Mouse (Mus musculus): ENCODE results near the gene Grhl1. TPM values are rescaled to one million over a fixed set of nuclear protein-coding genes. Genes with fewer than 3 reads are reported as not detected.

Grhl1 gene
- polyA plus RNA-seq, 1 experiment from 2014 or later: 0.86 TPM

DNA sequence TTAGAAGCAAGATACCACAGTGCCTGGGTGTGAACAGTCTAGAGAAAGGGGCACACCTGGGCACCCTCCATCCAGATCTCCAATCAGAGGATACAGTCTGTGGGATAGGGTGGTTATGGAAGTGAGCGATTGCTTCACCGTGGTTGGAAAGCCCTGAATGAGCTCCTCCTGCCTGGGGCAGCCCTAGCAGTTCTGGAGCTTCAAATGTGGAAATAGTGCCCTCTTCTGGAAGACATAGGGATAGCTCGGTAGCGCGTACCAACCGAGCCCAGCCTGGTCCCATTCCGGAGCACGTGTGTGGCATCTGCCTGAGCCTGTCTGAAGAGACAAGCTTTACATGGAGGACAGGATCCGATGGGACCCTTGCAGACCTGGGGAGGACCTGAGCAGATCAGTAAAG, 28.7 kb downstream of the Grhl1 start:
- 8% methylated on average over 9 of the region's 9 CpGs for WGBS
- H3K4me2 ChIP-seq (ENCODE audit: low read depth, low read length): no peak overlapping the region
- no peak overlapping the region for H3K27ac ChIP-seq (ENCODE audit: low read length)

DNA sequence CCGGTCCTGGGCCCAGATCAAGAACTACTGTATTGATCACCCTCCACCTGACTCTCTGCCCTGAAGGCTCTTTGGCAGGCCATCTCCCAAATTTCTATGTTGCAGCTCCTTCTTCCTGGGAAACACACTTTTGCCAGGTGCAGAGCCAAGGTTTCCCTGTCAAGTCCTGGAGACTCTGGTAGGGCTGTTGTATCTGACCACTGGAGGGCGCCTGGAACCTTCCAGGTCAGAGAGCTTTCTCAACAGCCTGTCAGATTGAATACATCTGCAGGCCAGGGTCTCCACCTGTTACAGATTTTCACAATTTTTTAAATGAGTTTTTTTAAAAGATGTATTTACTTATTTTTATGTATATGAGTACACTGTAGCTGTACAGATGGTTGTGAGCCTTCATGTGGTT, 31.2 kb downstream of the Grhl1 start:
- Histone ChIP-seq H3K4me3 (ENCODE audit: low read length) (no peak overlapping the region), H3K9me3 (ENCODE audit: control insufficient read depth, low read length) (no peaks in the 10 kb centered on the region), H3K4me1 (ENCODE audit: control insufficient read depth, insufficient read depth, low read length) (no peaks in the 10 kb centered on the region), H3K27me3 (replicated peaks; ENCODE audit: control insufficient read depth, insufficient read depth, low read length) (no peaks in the 10 kb centered on the region), H3K9ac (ENCODE audit: low read depth, low read length) (no peak overlapping the region), H3K27ac (ENCODE audit: low read length) (no peak overlapping the region), H3K4me2 (ENCODE audit: low read depth, low read length) (no peak overlapping the region), H3K36me3 (ENCODE audit: control insufficient read depth, insufficient read depth, low read length) (no peaks in the 10 kb centered on the region)
- peak; percentile 48; the same call in 1 of the 2 replicates for ATAC-seq
- 38% methylated on average over 2 of the region's 2 CpGs for WGBS

More for the DNA sequence above, 28.7 kb downstream of the Grhl1 start:
- ATAC-seq: peak; percentile 84
- no peaks in the 10 kb centered on the region for H3K36me3 ChIP-seq (ENCODE audit: control insufficient read depth, insufficient read depth, low read length)
- H3K9me3 ChIP-seq (ENCODE audit: control insufficient read depth, low read length): no peaks in the 10 kb centered on the region
- no peaks in the 10 kb centered on the region for H3K27me3 ChIP-seq (replicated peaks; ENCODE audit: control insufficient read depth, insufficient read depth, low read length)
- no peak overlapping the region for H3K9ac ChIP-seq (ENCODE audit: low read depth, low read length)
- no peaks in the 10 kb centered on the region for H3K4me1 ChIP-seq (ENCODE audit: control insufficient read depth, insufficient read depth, low read length)
- H3K4me3 ChIP-seq (ENCODE audit: low read length): no peak overlapping the region

GRCm38 (mm10) chr12:24606166-24606565, 34.1 kb downstream of the Grhl1 start:
- H3K9me3 ChIP-seq (ENCODE audit: control insufficient read depth, low read length): no peaks in the 10 kb centered on the region
- WGBS: 70% methylated on average over 10 of the region's 10 CpGs
- no peak overlapping the region for H3K27ac ChIP-seq (ENCODE audit: low read length)
- no peak for ATAC-seq
- no peaks in the 10 kb centered on the region for H3K36me3 ChIP-seq (ENCODE audit: control insufficient read depth, insufficient read depth, low read length)
- H3K4me1 ChIP-seq (ENCODE audit: control insufficient read depth, insufficient read depth, low read length): no peaks in the 10 kb centered on the region
- H3K4me2 ChIP-seq (ENCODE audit: low read depth, low read length): no peak overlapping the region
- H3K4me3 ChIP-seq (ENCODE audit: low read length): no peak overlapping the region
- no peak overlapping the region for H3K9ac ChIP-seq (ENCODE audit: low read depth, low read length)
- H3K27me3 ChIP-seq (replicated peaks; ENCODE audit: control insufficient read depth, insufficient read depth, low read length): no peaks in the 10 kb centered on the region

GRCm38 (mm10) chr12:24612591-24612990, 40.5 kb downstream of the Grhl1 start:
- no peak for ATAC-seq
- no peak overlapping the region for H3K27ac ChIP-seq (ENCODE audit: low read length)
- no peaks in the 10 kb centered on the region for H3K27me3 ChIP-seq (replicated peaks; ENCODE audit: control insufficient read depth, insufficient read depth, low read length)
- H3K36me3 ChIP-seq (ENCODE audit: control insufficient read depth, insufficient read depth, low read length): no peaks in the 10 kb centered on the region
- no peak overlapping the region for H3K9ac ChIP-seq (ENCODE audit: low read depth, low read length)
- no peaks in the 10 kb centered on the region for H3K4me1 ChIP-seq (ENCODE audit: control insufficient read depth, insufficient read depth, low read length)
- H3K4me2 ChIP-seq (ENCODE audit: low read depth, low read length): no peak overlapping the region
- no peaks in the 10 kb centered on the region for H3K9me3 ChIP-seq (ENCODE audit: control insufficient read depth, low read length)
- 68% methylated on average over 6 of the region's 6 CpGs for WGBS
- no peak overlapping the region for H3K4me3 ChIP-seq (ENCODE audit: low read length)

- H3K9me3 ChIP-seq (ENCODE audit: control insufficient read depth, low read length): no peaks in the 10 kb centered on the region
- peak; percentile 38; the same call in 1 of the 2 replicates for ATAC-seq
- H3K4me2 ChIP-seq (ENCODE audit: low read depth, low read length): no peak overlapping the region
- H3K36me3 ChIP-seq (ENCODE audit: control insufficient read depth, insufficient read depth, low read length): no peaks in the 10 kb centered on the region
- H3K4me1 ChIP-seq (ENCODE audit: control insufficient read depth, insufficient read depth, low read length): no peaks in the 10 kb centered on the region
- H3K27me3 ChIP-seq (replicated peaks; ENCODE audit: control insufficient read depth, insufficient read depth, low read length): no peaks in the 10 kb centered on the region
- H3K27ac ChIP-seq (ENCODE audit: low read length): no peak overlapping the region
- H3K4me3 ChIP-seq (ENCODE audit: low read length): no peak overlapping the region
- 71% methylated on average over 17 of the region's 17 CpGs for WGBS
- no peak overlapping the region for H3K9ac ChIP-seq (ENCODE audit: low read depth, low read length)
Observed at GRCm38 (mm10) chr12:24614452-24615075, 42.5 kb downstream of the Grhl1 start.

DNA sequence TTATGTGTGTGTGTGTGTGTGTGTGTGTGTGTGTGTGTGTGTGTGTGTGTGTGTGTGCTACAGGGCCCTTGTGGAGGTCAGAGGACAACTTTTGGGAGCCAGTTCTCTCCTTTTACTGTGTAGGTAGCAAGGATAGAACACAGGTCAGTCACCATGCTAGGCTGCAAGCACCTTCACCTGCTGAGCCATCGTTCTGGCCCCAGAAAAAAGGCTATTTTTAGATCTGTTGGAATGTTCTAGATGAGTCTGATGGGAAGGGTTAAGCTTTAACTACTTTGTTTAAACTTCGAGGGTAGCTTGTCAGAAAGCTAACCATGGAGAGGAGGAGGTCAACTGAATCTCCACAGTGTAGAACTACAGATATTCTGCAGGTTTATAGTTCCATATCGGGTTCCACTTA, 43.1 kb downstream of the Grhl1 start:
- no peak overlapping the region for H3K4me3 ChIP-seq (ENCODE audit: low read length)
- H3K9me3 ChIP-seq (ENCODE audit: control insufficient read depth, low read length): no peaks in the 10 kb centered on the region
- WGBS: 59% methylated on average over 3 of the region's 3 CpGs
- ATAC-seq: no peak
- H3K27ac ChIP-seq (ENCODE audit: low read length): no peak overlapping the region
- no peaks in the 10 kb centered on the region for H3K36me3 ChIP-seq (ENCODE audit: control insufficient read depth, insufficient read depth, low read length)
- no peaks in the 10 kb centered on the region for H3K27me3 ChIP-seq (replicated peaks; ENCODE audit: control insufficient read depth, insufficient read depth, low read length)
- H3K4me1 ChIP-seq (ENCODE audit: control insufficient read depth, insufficient read depth, low read length): no peaks in the 10 kb centered on the region
- H3K4me2 ChIP-seq (ENCODE audit: low read depth, low read length): no peak overlapping the region
- H3K9ac ChIP-seq (ENCODE audit: low read depth, low read length): no peak overlapping the region

- H3K4me2 ChIP-seq (ENCODE audit: low read depth, low read length): no peak overlapping the region
- H3K27ac ChIP-seq (ENCODE audit: low read length): no peak overlapping the region
- no peak overlapping the region for H3K9ac ChIP-seq (ENCODE audit: low read depth, low read length)
- H3K36me3 ChIP-seq (ENCODE audit: control insufficient read depth, insufficient read depth, low read length): no peaks in the 10 kb centered on the region
- WGBS: 71% methylated on average over 4 of the region's 4 CpGs
- H3K4me1 ChIP-seq (ENCODE audit: control insufficient read depth, insufficient read depth, low read length): no peaks in the 10 kb centered on the region
- no peaks in the 10 kb centered on the region for H3K27me3 ChIP-seq (replicated peaks; ENCODE audit: control insufficient read depth, insufficient read depth, low read length)
- H3K4me3 ChIP-seq (ENCODE audit: low read length): no peak overlapping the region
- no peak for ATAC-seq
- H3K9me3 ChIP-seq (ENCODE audit: control insufficient read depth, low read length): no peaks in the 10 kb centered on the region
Observed at GRCm38 (mm10) chr12:24619436-24619835, 47.4 kb downstream of the Grhl1 start.

- Histone ChIP-seq H3K9me3 (ENCODE audit: control insufficient read depth, low read length) (no peaks in the 10 kb centered on the region), H3K27me3 (replicated peaks; ENCODE audit: control insufficient read depth, insufficient read depth, low read length) (no peaks in the 10 kb centered on the region), H3K9ac (ENCODE audit: low read depth, low read length) (no peak overlapping the region), H3K4me2 (ENCODE audit: low read depth, low read length) (no peak overlapping the region), H3K27ac (ENCODE audit: low read length) (no peak overlapping the region), H3K4me1 (ENCODE audit: control insufficient read depth, insufficient read depth, low read length) (no peaks in the 10 kb centered on the region), H3K36me3 (ENCODE audit: control insufficient read depth, insufficient read depth, low read length) (no peaks in the 10 kb centered on the region), H3K4me3 (ENCODE audit: low read length) (no peak overlapping the region)
- no peak for ATAC-seq
- WGBS: 61% methylated on average over 12 of the region's 12 CpGs
Observed at GRCm38 (mm10) chr12:24623486-24624251, 51.6 kb downstream of the Grhl1 start.

DNA sequence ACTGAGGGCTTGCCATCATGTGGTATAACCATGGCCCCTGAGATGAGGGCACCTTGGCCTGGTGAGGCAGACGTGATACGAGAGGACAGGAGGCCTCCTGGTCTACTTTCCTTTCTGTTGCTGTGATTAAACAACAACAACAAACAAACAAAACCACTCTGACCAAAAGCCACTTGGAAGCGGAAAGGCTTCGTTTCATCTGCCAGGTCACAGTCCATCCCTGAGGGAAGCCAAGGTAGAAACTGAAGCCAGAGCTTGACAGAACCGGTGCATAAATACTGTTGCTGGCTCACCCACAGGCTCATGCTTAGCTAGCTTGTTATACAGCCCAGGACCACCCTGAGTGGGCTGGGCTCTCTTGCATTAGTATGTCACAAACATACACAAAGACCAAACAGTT, 54.3 kb downstream of the Grhl1 start:
- no peak for ATAC-seq
- WGBS: 86% methylated on average over 5 of the region's 5 CpGs
- no peak overlapping the region for H3K27ac ChIP-seq (ENCODE audit: low read length)
- H3K4me2 ChIP-seq (ENCODE audit: low read depth, low read length): no peak overlapping the region
- no peaks in the 10 kb centered on the region for H3K27me3 ChIP-seq (replicated peaks; ENCODE audit: control insufficient read depth, insufficient read depth, low read length)
- no peak overlapping the region for H3K9ac ChIP-seq (ENCODE audit: low read depth, low read length)
- H3K36me3 ChIP-seq (ENCODE audit: control insufficient read depth, insufficient read depth, low read length): no peaks in the 10 kb centered on the region
- H3K9me3 ChIP-seq (ENCODE audit: control insufficient read depth, low read length): no peaks in the 10 kb centered on the region
- H3K4me1 ChIP-seq (ENCODE audit: control insufficient read depth, insufficient read depth, low read length): no peaks in the 10 kb centered on the region
- H3K4me3 ChIP-seq (ENCODE audit: low read length): no peak overlapping the region

All from intestine, embryonic 16.5 days (tissue).